Mouse (Mus musculus): ENCODE results near the gene Ggt5. TPM values are rescaled to one million over a fixed set of nuclear protein-coding genes. Genes with fewer than 3 reads are reported as not detected.

Gene Ggt5
- polyA plus RNA-seq, 1 experiment from 2014 or later: 2.5 TPM

GRCm38 (mm10) chr10:75633576-75634139, 44.5 kb downstream of the Ggt5 start:
- H3K4me2 ChIP-seq (replicated peaks): no peak overlapping the region
- H3K4me3 ChIP-seq: no peak overlapping the region
- no peaks in the 10 kb centered on the region for H3K9me3 ChIP-seq
- ATAC-seq (replicated peaks): no peak
- no peaks in the 10 kb centered on the region for H3K4me1 ChIP-seq
- no peak overlapping the region for H3K9ac ChIP-seq (replicated peaks)
- H3K27ac ChIP-seq (replicated peaks): no peak overlapping the region
- no peaks in the 10 kb centered on the region for H3K27me3 ChIP-seq
- H3K36me3 ChIP-seq: no peaks in the 10 kb centered on the region
- WGBS: 77% methylated on average over 14 of the region's 14 CpGs

- Histone ChIP-seq H3K4me3 (no peak overlapping the region), H3K27ac (replicated peaks) (no peak overlapping the region), H3K9ac (replicated peaks) (no peak overlapping the region), H3K36me3 (no peaks in the 10 kb centered on the region), H3K4me1 (no peaks in the 10 kb centered on the region), H3K27me3 (no peaks in the 10 kb centered on the region), H3K9me3 (no peaks in the 10 kb centered on the region), H3K4me2 (replicated peaks) (no peak overlapping the region)
- ATAC-seq (replicated peaks): no peak
- 96% methylated on average over 8 of the region's 8 CpGs for WGBS
Observed at GRCm38 (mm10) chr10:75634610-75635009, 45.5 kb downstream of the Ggt5 start.

GRCm38 (mm10) chr10:75635019-75635692, 46.0 kb downstream of the Ggt5 start:
- Histone ChIP-seq H3K9me3 (no peaks in the 10 kb centered on the region), H3K27ac (replicated peaks) (no peak overlapping the region), H3K27me3 (no peaks in the 10 kb centered on the region), H3K9ac (replicated peaks) (no peak overlapping the region), H3K4me1 (no peaks in the 10 kb centered on the region), H3K4me3 (no peak overlapping the region), H3K4me2 (replicated peaks) (no peak overlapping the region), H3K36me3 (no peaks in the 10 kb centered on the region)
- 70% methylated on average over 14 of the region's 14 CpGs for WGBS
- 0 out of 2 replicates have a peak, but pooled peaks have one; percentile 23 for ATAC-seq (replicated peaks)

- WGBS: 1% methylated on average over 9 of the region's 9 CpGs
- ATAC-seq (replicated peaks): 0 out of 2 replicates have a peak, but pooled peaks have one; percentile 21
Observed at GRCm38 (mm10) chr10:75635693-75636055, 46.5 kb downstream of the Ggt5 start.

GRCm38 (mm10) chr10:75636084-75636786, 47.1 kb downstream of the Ggt5 start:
- no peak for ATAC-seq (replicated peaks)
- Histone ChIP-seq H3K9ac (replicated peaks) (no peak overlapping the region), H3K4me2 (replicated peaks) (no peak overlapping the region), H3K36me3 (no peaks in the 10 kb centered on the region), H3K9me3 (no peaks in the 10 kb centered on the region), H3K27ac (replicated peaks) (no peak overlapping the region), H3K27me3 (no peaks in the 10 kb centered on the region), H3K4me3 (no peak overlapping the region), H3K4me1 (no peaks in the 10 kb centered on the region)
- WGBS: 88% methylated on average over 12 of the region's 12 CpGs

More at GRCm38 (mm10) chr10:75635693-75636055, 46.5 kb downstream of the Ggt5 start:
- Histone ChIP-seq H3K36me3 (no peaks in the 10 kb centered on the region), H3K4me1 (no peaks in the 10 kb centered on the region), H3K4me2 (replicated peaks) (no peak overlapping the region), H3K9me3 (no peaks in the 10 kb centered on the region), H3K27ac (replicated peaks) (no peak overlapping the region), H3K27me3 (no peaks in the 10 kb centered on the region), H3K4me3 (no peak overlapping the region), H3K9ac (replicated peaks) (no peak overlapping the region)

GRCm38 (mm10) chr10:75637711-75638110, 48.6 kb downstream of the Ggt5 start:
- Histone ChIP-seq H3K4me2 (replicated peaks) (no peak overlapping the region), H3K4me1 (no peaks in the 10 kb centered on the region), H3K27me3 (no peaks in the 10 kb centered on the region), H3K9me3 (no peaks in the 10 kb centered on the region), H3K9ac (replicated peaks) (no peak overlapping the region), H3K27ac (replicated peaks) (no peak overlapping the region), H3K36me3 (no peaks in the 10 kb centered on the region), H3K4me3 (no peak overlapping the region)
- WGBS: 94% methylated on average over 11 of the region's 11 CpGs
- no peak for ATAC-seq (replicated peaks)

- H3K4me2 ChIP-seq (replicated peaks): no peak overlapping the region
- 87% methylated on average over 7 of the region's 7 CpGs for WGBS
- no peak overlapping the region for H3K27ac ChIP-seq (replicated peaks)
- no peak for ATAC-seq (replicated peaks)
- no peak overlapping the region for H3K9ac ChIP-seq (replicated peaks)
- H3K9me3 ChIP-seq: no peaks in the 10 kb centered on the region
- H3K4me3 ChIP-seq: no peak overlapping the region
- H3K4me1 ChIP-seq: peaks cover 14% of the 10 kb centered on the region
- no peaks in the 10 kb centered on the region for H3K27me3 ChIP-seq
- H3K36me3 ChIP-seq: peaks cover 4% of the 10 kb centered on the region; the same call in 1 of the 2 replicates
Observed at GRCm38 (mm10) chr10:75641721-75642222, 52.6 kb downstream of the Ggt5 start.

- Histone ChIP-seq H3K27ac (replicated peaks) (no peak overlapping the region), H3K4me2 (replicated peaks) (no peak overlapping the region), H3K9me3 (no peaks in the 10 kb centered on the region), H3K4me3 (no peak overlapping the region), H3K4me1 (peaks cover 16% of the 10 kb centered on the region), H3K9ac (replicated peaks) (no peak overlapping the region), H3K36me3 (peaks cover 4% of the 10 kb centered on the region; the same call in 1 of the 2 replicates), H3K27me3 (no peaks in the 10 kb centered on the region)
- WGBS: 85% methylated on average over 9 of the region's 9 CpGs
- ATAC-seq (replicated peaks): no peak
Observed at GRCm38 (mm10) chr10:75642436-75642835, 53.3 kb downstream of the Ggt5 start.

- Histone ChIP-seq H3K4me3 (no peak overlapping the region), H3K9me3 (no peaks in the 10 kb centered on the region), H3K4me1 (peaks cover 21% of the 10 kb centered on the region), H3K27ac (replicated peaks) (no peak overlapping the region), H3K27me3 (no peaks in the 10 kb centered on the region), H3K4me2 (replicated peaks) (no peak overlapping the region), H3K36me3 (peaks cover 5% of the 10 kb centered on the region; the same call in 1 of the 2 replicates), H3K9ac (replicated peaks) (no peak overlapping the region)
- 84% methylated on average over 2 of the region's 2 CpGs for WGBS
- ATAC-seq (replicated peaks): no peak
Observed at GRCm38 (mm10) chr10:75642891-75643290, 53.8 kb downstream of the Ggt5 start.

- Histone ChIP-seq H3K36me3 (peaks cover 13% of the 10 kb centered on the region; the same call in 1 of the 2 replicates), H3K4me3 (no peak within 1 kb of the TSS), H3K27me3 (no peaks in the 10 kb centered on the region), H3K4me2 (replicated peaks) (no peak within 1 kb of the TSS), H3K4me1 (peaks cover 21% of the 10 kb centered on the region), H3K9me3 (no peaks in the 10 kb centered on the region), H3K9ac (replicated peaks) (no peak within 1 kb of the TSS), H3K27ac (replicated peaks) (no peak within 1 kb of the TSS)
- peak; percentile 41 for ATAC-seq (replicated peaks)
- WGBS: 4% methylated on average over 11 of the region's 11 CpGs
Observed at GRCm38 (mm10) chr10:75643741-75644343, 54.7 kb downstream of the Ggt5 start, which contains the start of gene Susd2. Gene Susd2 (minus strand): TSS chr10:75644008.

- Histone ChIP-seq H3K4me1 (peaks cover 21% of the 10 kb centered on the region), H3K27me3 (no peaks in the 10 kb centered on the region), H3K9me3 (no peaks in the 10 kb centered on the region), H3K36me3 (peaks cover 24% of the 10 kb centered on the region; the same call in 1 of the 2 replicates), H3K4me3 (no peak overlapping the region), H3K27ac (replicated peaks) (no peak overlapping the region), H3K9ac (replicated peaks) (no peak overlapping the region), H3K4me2 (replicated peaks) (no peak overlapping the region)
- no peak for ATAC-seq (replicated peaks)
- WGBS: 90% methylated on average over 8 of the region's 8 CpGs
Observed at GRCm38 (mm10) chr10:75645616-75646015, 56.5 kb downstream of the Ggt5 start.

- no peaks in the 10 kb centered on the region for H3K27me3 ChIP-seq
- ATAC-seq (replicated peaks): no peak
- H3K9me3 ChIP-seq: no peaks in the 10 kb centered on the region
- H3K4me1 ChIP-seq: peaks cover 21% of the 10 kb centered on the region
- H3K4me2 ChIP-seq (replicated peaks): no peak overlapping the region
- H3K36me3 ChIP-seq: peaks cover 30% of the 10 kb centered on the region
- H3K27ac ChIP-seq (replicated peaks): no peak overlapping the region
- H3K4me3 ChIP-seq: no peak overlapping the region
- H3K9ac ChIP-seq (replicated peaks): no peak overlapping the region
- 94% methylated on average over 6 of the region's 6 CpGs for WGBS
Observed at GRCm38 (mm10) chr10:75646406-75646805, 57.3 kb downstream of the Ggt5 start.

All from forebrain, embryonic 15.5 days (tissue).